Mouse (Mus musculus) embryonic facial prominence, embryonic 14.5 days (tissue): ENCODE measurements around the gene Whrn. TPM values are rescaled to one million over a fixed set of nuclear protein-coding genes. Genes with fewer than 3 reads are reported as not detected.
A peak's percentile ranks its signal among the peaks of the same experiment; 100 is the strongest.

Experiments used
- ATAC-seq: fragments of 200-750 bp; cut with Nextera tagmentation; 2 replicates; pipeline ENCODE4 v1.8.0; 2017; ENCODE audit warnings: low read depth, moderate number of reproducible peaks, moderate TSS enrichment
- DNase-seq: peaks from one replicate; pipeline ENCODE4 v3.0.0-alpha.2; 2015; ENCODE audit warnings: low spot score
- H3K27ac ChIP-seq: fragments of 300-500 bp; sonication (generic); replicated peaks from 2 replicates; pipeline ENCODE4 v1.5.1; 2014; ENCODE audit warnings: low read depth, mild to moderate bottlenecking, low read length, moderate library complexity
- H3K27me3 ChIP-seq: fragments of 300-500 bp; sonication (generic); replicated peaks from 2 replicates; pipeline ENCODE4 v1.6.1; 2014; ENCODE audit warnings: low read length; ENCODE audit not compliant: control insufficient read depth, insufficient read depth
- H3K36me3 ChIP-seq: fragments of 300-500 bp; sonication (generic); 2 replicates; pipeline ENCODE4 v1.6.1; 2014; ENCODE audit warnings: low read length, mixed read lengths; ENCODE audit not compliant: control insufficient read depth, insufficient read depth
- H3K4me1 ChIP-seq: fragments of 300-500 bp; sonication (generic); 2 replicates; pipeline ENCODE4 v1.6.1; 2014; ENCODE audit warnings: antibody characterized with exemption, low read length; ENCODE audit not compliant: control insufficient read depth, insufficient read depth
- H3K4me2 ChIP-seq: fragments of 300-500 bp; sonication (generic); 2 replicates; pipeline ENCODE4 v1.6.1; 2014; ENCODE audit warnings: low read depth, mild to moderate bottlenecking, low read length, moderate library complexity, mixed read lengths
- H3K4me3 ChIP-seq: fragments of 300-500 bp; sonication (generic); 2 replicates; pipeline ENCODE4 v1.5.1; 2014; ENCODE audit warnings: low read depth, mild to moderate bottlenecking, low read length
- H3K9ac ChIP-seq: fragments of 300-500 bp; sonication (generic); 2 replicates; pipeline ENCODE4 v1.6.1; 2014; ENCODE audit warnings: low read depth, mild to moderate bottlenecking, low read length, moderate library complexity, mixed read lengths
- H3K9me3 ChIP-seq: fragments of 300-500 bp; sonication (generic); 2 replicates; pipeline ENCODE4 v1.6.1; 2016; ENCODE audit warnings: low read length; ENCODE audit not compliant: control insufficient read depth
- WGBS: fragments of 180-500 bp; shearing (Covaris S2); extraction: QIAGEN DNeasy Blood & Tissue Kit; methylation state at CpG from one replicate; pipeline ENCODE4 v1.1.7; 2014; 5-methylcytosine and 5-hydroxymethylcytosine counted together
- polyA plus RNA-seq: library from polyadenylated mRNA; unstranded; fragments of >200 nt; fragmentation: Nextera tagmentation; extraction: Ambion mirVana; gene quantifications from 2 replicates; pipeline ENCODE4 v1.2.1, GENCODE M21; 2014

Gene Whrn
- polyA plus RNA-seq, 1 experiment from 2014 or later: 4.4 TPM

- WGBS: 77% methylated on average over 5 of the region's 5 CpGs
Measured at GRCm38 (mm10) chr4:63414951-63415350, 80.8 kb downstream of the Whrn start.

GRCm38 (mm10) chr4:63411222-63411621, 84.6 kb downstream of the Whrn start:
- Histone ChIP-seq H3K9ac (no peak overlapping the region), H3K9me3 (no peaks in the 10 kb centered on the region), H3K27ac (no peak overlapping the region), H3K4me3 (no peak overlapping the region), H3K4me1 (peaks cover 10% of the 10 kb centered on the region; the same call in 1 of the 2 replicates), H3K4me2 (peak overlapping the region; percentile 99; the same call in 1 of the 2 replicates), H3K36me3 (no peaks in the 10 kb centered on the region), H3K27me3 (no peaks in the 10 kb centered on the region)
- no peak for DNase-seq
- 56% methylated on average over 5 of the region's 5 CpGs for WGBS
- no peak for ATAC-seq

More at GRCm38 (mm10) chr4:63414951-63415350, 80.8 kb downstream of the Whrn start:
- H3K4me1 ChIP-seq: peaks cover 2% of the 10 kb centered on the region; the same call in 1 of the 2 replicates
- no peaks in the 10 kb centered on the region for H3K9me3 ChIP-seq
- no peak overlapping the region for H3K9ac ChIP-seq
- no peak overlapping the region for H3K4me2 ChIP-seq
- ATAC-seq: no peak
- H3K4me3 ChIP-seq: no peak overlapping the region
- H3K27ac ChIP-seq: no peak overlapping the region
- no peaks in the 10 kb centered on the region for H3K27me3 ChIP-seq
- no peak for DNase-seq
- H3K36me3 ChIP-seq: no peaks in the 10 kb centered on the region

- peak overlapping the region; percentile 99 for H3K4me2 ChIP-seq
- H3K4me3 ChIP-seq: peak overlapping the region; percentile 57
- H3K4me1 ChIP-seq: peaks cover 12% of the 10 kb centered on the region
- WGBS: 1% methylated on average over 18 of the region's 19 CpGs
- DNase-seq: peak; percentile 98
- no peaks in the 10 kb centered on the region for H3K27me3 ChIP-seq
- H3K9ac ChIP-seq: peak overlapping the region; percentile 54; the same call in 1 of the 2 replicates
- H3K9me3 ChIP-seq: no peaks in the 10 kb centered on the region
- no peaks in the 10 kb centered on the region for H3K36me3 ChIP-seq
- H3K27ac ChIP-seq: no peak overlapping the region; the same call in 1 of the 2 replicates
- ATAC-seq: peak; percentile 94
Measured at GRCm38 (mm10) chr4:63410583-63410934, 85.2 kb downstream of the Whrn start.

- WGBS: under 1% methylated on average over 31 of the region's 39 CpGs
- Histone ChIP-seq H3K9me3 (no peaks in the 10 kb centered on the region), H3K4me1 (peaks cover 17% of the 10 kb centered on the region), H3K4me3 (peak overlapping the region; percentile 57), H3K36me3 (no peaks in the 10 kb centered on the region), H3K27me3 (no peaks in the 10 kb centered on the region), H3K27ac (peak overlapping the region; percentile 49; the same call in 1 of the 2 replicates), H3K4me2 (peak overlapping the region; percentile 99), H3K9ac (peak overlapping the region; percentile 54)
- peak; percentile 77 for ATAC-seq
- peak; percentile 80 for DNase-seq
Measured at GRCm38 (mm10) chr4:63409908-63410582, 85.7 kb downstream of the Whrn start.

- peak; percentile 53 for DNase-seq
Measured at GRCm38 (mm10) chr4:63409317-63409907, 86.4 kb downstream of the Whrn start.

GRCm38 (mm10) chr4:63408649-63409048, 87.1 kb downstream of the Whrn start:
- 6% methylated on average over 8 of the region's 8 CpGs for WGBS
- Histone ChIP-seq H3K4me2 (peak overlapping the region; percentile 99), H3K4me1 (peaks cover 30% of the 10 kb centered on the region), H3K9me3 (no peaks in the 10 kb centered on the region), H3K27me3 (no peaks in the 10 kb centered on the region), H3K9ac (peak overlapping the region; percentile 54; the same call in 1 of the 2 replicates), H3K27ac (no peak overlapping the region), H3K4me3 (peak overlapping the region; percentile 57; the same call in 1 of the 2 replicates), H3K36me3 (no peaks in the 10 kb centered on the region)
- DNase-seq (peak; percentile 54), ATAC-seq (peak; percentile 47)

More at GRCm38 (mm10) chr4:63409317-63409907, 86.4 kb downstream of the Whrn start:
- H3K4me2 ChIP-seq: peak overlapping the region; percentile 99
- H3K9me3 ChIP-seq: no peaks in the 10 kb centered on the region
- peak overlapping the region; percentile 57 for H3K4me3 ChIP-seq
- peak overlapping the region; percentile 49; the same call in 1 of the 2 replicates for H3K27ac ChIP-seq
- H3K4me1 ChIP-seq: peaks cover 23% of the 10 kb centered on the region
- 2% methylated on average over 18 of the region's 18 CpGs for WGBS
- ATAC-seq: no peak
- H3K27me3 ChIP-seq: no peaks in the 10 kb centered on the region
- H3K9ac ChIP-seq: peak overlapping the region; percentile 54
- no peaks in the 10 kb centered on the region for H3K36me3 ChIP-seq

GRCm38 (mm10) chr4:63408247-63408646, 87.5 kb downstream of the Whrn start:
- Histone ChIP-seq H3K4me3 (no peak overlapping the region), H3K4me1 (peaks cover 34% of the 10 kb centered on the region), H3K4me2 (peak overlapping the region; percentile 99; the same call in 1 of the 2 replicates), H3K27ac (no peak overlapping the region), H3K27me3 (no peaks in the 10 kb centered on the region), H3K36me3 (no peaks in the 10 kb centered on the region), H3K9ac (no peak overlapping the region), H3K9me3 (no peaks in the 10 kb centered on the region)
- peak; percentile 42 for DNase-seq
- no peak for ATAC-seq
- WGBS: 57% methylated on average over 7 of the region's 7 CpGs

GRCm38 (mm10) chr4:63405683-63406082, 90.1 kb downstream of the Whrn start:
- Histone ChIP-seq H3K27ac (peak overlapping the region; percentile 3; the same call in 1 of the 2 replicates), H3K4me1 (peaks cover 46% of the 10 kb centered on the region), H3K4me2 (no peak overlapping the region), H3K9me3 (no peaks in the 10 kb centered on the region), H3K36me3 (no peaks in the 10 kb centered on the region), H3K4me3 (no peak overlapping the region), H3K9ac (no peak overlapping the region), H3K27me3 (no peaks in the 10 kb centered on the region)
- DNase-seq (no peak), ATAC-seq (no peak)
- WGBS: 57% methylated on average over 4 of the region's 4 CpGs
